Mouse (Mus musculus): ENCODE measurements around the gene Capza2. TPM values are rescaled to one million over a fixed set of nuclear protein-coding genes. Genes with fewer than 3 reads are reported as not detected.

Gene Capza2
- polyA plus RNA-seq, 1 experiment from 2014 or later = 251 TPM

Other genes with a start within 250 kb of the Capza2 start
- gene Met, start 172.4 kb upstream of the Capza2 start, polyA plus RNA-seq (2014; fragmentation: Nextera tagmentation; extraction: Ambion mirVana) = 0.92 and 1.1 TPM in 2 replicates
- 32.9 and 33.7 TPM in 2 replicates for gene St7, start 56.7 kb downstream of the Capza2 start, polyA plus RNA-seq (2014; fragmentation: Nextera tagmentation; extraction: Ambion mirVana)

Data from forebrain, embryonic 11.5 days (tissue).